Mouse (Mus musculus) ES-E14 (cell line): ENCODE measurements at regions not wholly inside any gene's neighbourhood (a gene's known extent, or its start where the extent isn't known, plus 50 kb on each side); places are given as distances from the start of the nearest gene placed in this dataset.

Experiments
- DNase-seq: peaks from one replicate; pipeline ENCODE4 v3.0.0-alpha.2; 2013; ENCODE audit warnings: low read depth, low spot score
- H3K27ac ChIP-seq: 2 replicates; pipeline ENCODE4 v1.5.1; 2012; ENCODE audit warnings: low read depth, mild to moderate bottlenecking, low read length, moderate library complexity, mixed read lengths; ENCODE audit not compliant: poor library complexity, insufficient read depth, severe bottlenecking
- H3K36me3 ChIP-seq: 2 replicates; pipeline ENCODE4 v1.6.1; 2012; ENCODE audit warnings: mild to moderate bottlenecking, low read length, moderate library complexity, mixed read lengths; ENCODE audit not compliant: control insufficient read depth, poor library complexity, insufficient read depth, severe bottlenecking
- H3K4me1 ChIP-seq, 2 experiments: fragments of 150-350 bp in 1 of 2; sonication (generic) in 1 of 2; 2 replicates each; pipeline ENCODE4 v1.6.1; 2012; ENCODE audit warnings: low read length in 2 of 2, mild to moderate bottlenecking in 1 of 2, mixed read lengths in 1 of 2; ENCODE audit not compliant: control insufficient read depth in 2 of 2, insufficient read depth in 2 of 2, poor library complexity in 1 of 2
- H3K4me3 ChIP-seq, 2 experiments: fragments of 150-350 bp in 1 of 2; sonication (generic) in 1 of 2; 2 replicates each; pipeline ENCODE4 v1.5.1; 2012; ENCODE audit warnings: low read length in 2 of 2, low read depth in 1 of 2, mild to moderate bottlenecking in 1 of 2, mixed read lengths in 1 of 2; ENCODE audit not compliant: insufficient read depth in 1 of 2, poor library complexity in 1 of 2, severe bottlenecking in 1 of 2
- H3K9ac ChIP-seq: 2 replicates; pipeline ENCODE4 v1.6.1; 2012; ENCODE audit warnings: low read depth, mild to moderate bottlenecking, low read length, mixed read lengths; ENCODE audit not compliant: poor library complexity, insufficient read depth, severe bottlenecking
- H3K9me3 ChIP-seq: fragments of 150-350 bp; sonication (generic); 2 replicates; pipeline ENCODE4 v1.6.1; 2012; ENCODE audit warnings: low read depth, mild to moderate bottlenecking, low read length; ENCODE audit not compliant: control insufficient read depth, insufficient read depth
- CHD2 ChIP-seq: IDR thresholded peaks from 2 replicates; pipeline ENCODE4 v1.6.1; 2014; ENCODE audit warnings: mild to moderate bottlenecking, low read depth, low read length, inconsistent platforms
- HCFC1 ChIP-seq: IDR thresholded peaks from 2 replicates; pipeline ENCODE4 v1.6.1; 2012; ENCODE audit warnings: low read length, inconsistent platforms, borderline replicate concordance; ENCODE audit not compliant: insufficient read depth
- MAFK ChIP-seq: IDR thresholded peaks from 2 replicates; pipeline ENCODE4 v1.6.1; 2014; ENCODE audit warnings: mild to moderate bottlenecking, low read depth, low read length, inconsistent platforms; ENCODE audit not compliant: insufficient read depth
- ZC3H11A ChIP-seq: IDR thresholded peaks from 2 replicates; pipeline ENCODE4 v1.6.1; 2012; ENCODE audit warnings: low read depth, mild to moderate bottlenecking, inconsistent platforms, low read length, borderline replicate concordance
- ZNF384 ChIP-seq: IDR thresholded peaks from 2 replicates; pipeline ENCODE4 v1.6.1; 2012; ENCODE audit warnings: low read depth, low read length, inconsistent platforms
- in situ Hi-C, 2 experiments: fragments of 600-800 bp; cut with MboI; formaldehyde crosslinking; loops; one replicate each; pipeline ENCODE4 v1.15.1; 2025; ENCODE audit warnings: low sequenced_read_pairs in 2 of 2, inconsistent platforms in 1 of 2; ENCODE audit not compliant: unreplicated experiment in 2 of 2

- DNase-seq, result no peak
- Histone ChIP-seq H3K4me3 (no peak overlapping the region), H3K9me3 (no peaks in the 10 kb centered on the region), H3K27ac (no peak overlapping the region), H3K36me3 (no peaks in the 10 kb centered on the region), H3K9ac (no peak overlapping the region), H3K4me1 (no peaks in the 10 kb centered on the region)
- in situ Hi-C loops, result loop anchor here (10.0 to 25.0 kb wide), 2 partner anchors 111 to 283 kb away; partner anchors contain the start of genes Tmc5 (in 1 of the 2) and Tmc7 (in 1 of the 2)
- TF ChIP-seq MAFK (no peak), ZNF384 (no peak)
Observed at GRCm38 (mm10) chr7:118303921-118304320, 60.5 kb upstream of the Smg1 start.

- Histone ChIP-seq H3K4me1 (peaks cover 0 to 8% of the 10 kb centered on the region in 2 experiments; a peak in 2 of 4 replicates), H3K9ac (no peak overlapping the region), H3K4me3 (no peak overlapping the region), H3K27ac (no peak overlapping the region), H3K9me3 (no peaks in the 10 kb centered on the region), H3K36me3 (no peaks in the 10 kb centered on the region)
- in situ Hi-C loops, result loop anchor here (10.0 to 25.0 kb wide), 2 partner anchors 114 to 286 kb away; partner anchors contain the start of genes Tmc5 (in 1 of the 2) and Tmc7 (in 1 of the 2)
- TF ChIP-seq MAFK (no peak), ZNF384 (no peak), CHD2 (no peak), ZC3H11A (no peak), HCFC1 (no peak)
- DNase-seq, result no peak
Observed at GRCm38 (mm10) chr7:118300678-118301342, 57.3 kb upstream of the Smg1 start.

GRCm38 (mm10) chr7:118297613-118298012 is 54.1 kb upstream of the Smg1 start:
- Histone ChIP-seq H3K4me3 (no peak overlapping the region), H3K36me3 (no peaks in the 10 kb centered on the region), H3K27ac (no peak overlapping the region), H3K9ac (no peak overlapping the region), H3K9me3 (peaks cover 8% of the 10 kb centered on the region), H3K4me1 (peaks cover 0 to 8% of the 10 kb centered on the region in 2 experiments; a peak in 2 of 4 replicates)
- TF ChIP-seq ZNF384 (no peak), ZC3H11A (peak; percentile 87), CHD2 (no peak), HCFC1 (no peak), MAFK (no peak)
- in situ Hi-C loops, result no loop called here
- DNase-seq, result peak; percentile 80

- TF ChIP-seq HCFC1 (no peak), MAFK (no peak), ZNF384 (no peak), CHD2 (no peak), ZC3H11A (no peak)
- in situ Hi-C loops, result no loop called here
- no peak overlapping the region for H3K9ac ChIP-seq
- H3K36me3 ChIP-seq, result no peaks in the 10 kb centered on the region
- peaks cover 0 to 8% of the 10 kb centered on the region in 2 experiments; a peak in 2 of 4 replicates for H3K4me1 ChIP-seq
- no peak overlapping the region for H3K4me3 ChIP-seq
- no peak for DNase-seq
- peaks cover 8% of the 10 kb centered on the region for H3K9me3 ChIP-seq
- no peak overlapping the region for H3K27ac ChIP-seq
Observed at GRCm38 (mm10) chr7:118296856-118297518, 53.5 kb upstream of the Smg1 start.
